Mouse (Mus musculus) thymus, adult 2 months (tissue): ENCODE results near the gene Adgrb3.

Experiments used
- CTCF ChIP-seq: fragments of 200-500 bp; IDR thresholded peaks from 2 replicates; pipeline ENCODE4 v1.5.1; 2012; ENCODE audit warnings: mild to moderate bottlenecking, control low read depth, low read length, moderate library complexity, borderline replicate concordance; ENCODE audit not compliant: control insufficient read depth, poor library complexity, insufficient read depth; ENCODE audit errors: extremely low read depth
- POLR2A ChIP-seq: fragments of 200-500 bp; IDR thresholded peaks from 2 replicates; pipeline ENCODE4 v1.6.1; 2012; ENCODE audit warnings: mild to moderate bottlenecking, low read length, control low read depth, moderate library complexity; ENCODE audit not compliant: control insufficient read depth, poor library complexity, insufficient read depth; ENCODE audit errors: extremely low read depth

DNA sequence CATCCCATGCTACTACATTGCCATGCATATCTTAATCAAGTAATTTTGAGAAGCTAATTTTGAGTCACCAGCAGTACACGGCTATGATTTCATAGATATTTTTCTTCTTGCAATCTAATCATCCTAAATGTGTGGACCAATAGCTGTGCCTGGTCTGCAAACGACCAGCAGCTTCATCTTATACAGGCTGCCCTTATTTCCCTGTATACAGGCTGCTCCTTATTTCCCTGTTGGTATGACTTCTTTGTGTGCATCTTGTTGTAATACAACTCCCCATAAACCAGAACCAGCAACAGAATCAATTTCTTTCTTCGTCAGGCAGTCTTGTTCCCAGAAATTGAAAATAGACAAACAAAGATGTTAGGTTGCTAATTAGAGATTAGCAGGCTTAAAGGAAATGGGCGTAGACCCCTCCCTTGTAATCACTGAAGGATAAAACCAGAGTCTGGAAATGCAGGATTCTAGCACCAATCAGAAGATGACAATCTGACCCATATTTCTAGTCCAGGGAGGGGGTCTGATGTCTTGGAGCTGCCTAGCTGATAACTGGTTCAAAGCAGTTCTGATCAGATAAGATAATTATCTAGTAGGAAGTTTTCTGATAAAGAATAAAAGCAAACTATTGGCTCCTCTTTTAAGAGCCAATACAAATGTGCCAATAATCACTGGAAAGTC, 697.2 kb downstream of the Adgrb3 start:
- TF ChIP-seq POLR2A = no peak
- TF ChIP-seq CTCF = no peak
